Comparison of ENCODE assay signal across 8 mouse cellular contexts in the genomic region with DNA sequence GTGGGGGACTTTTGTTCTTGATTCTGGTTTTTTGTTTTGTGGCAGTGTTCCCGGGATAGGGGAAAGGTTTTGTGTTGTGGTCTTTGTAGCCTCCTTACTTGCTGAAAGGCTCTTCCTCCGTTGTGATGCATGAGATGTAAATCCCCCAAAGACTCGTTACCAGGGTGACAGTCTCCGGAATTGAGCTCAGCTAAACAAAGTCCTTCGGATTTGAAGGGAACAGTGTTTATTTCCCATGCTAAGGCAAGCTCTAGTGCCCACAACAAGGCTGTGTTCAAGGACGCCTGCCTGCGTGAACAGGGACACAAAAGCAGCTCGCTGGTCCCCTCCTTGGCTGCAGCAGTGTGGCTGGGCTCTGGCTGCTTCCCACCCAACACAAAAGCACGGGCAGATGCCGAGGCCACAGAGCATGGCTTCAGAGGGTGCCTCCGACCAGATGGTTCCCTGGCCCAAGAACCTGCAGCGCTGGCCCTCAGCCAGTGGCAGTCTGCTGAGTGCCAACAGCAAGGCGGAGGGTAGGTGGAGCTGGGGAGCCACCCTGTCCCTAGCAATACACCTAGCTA.
DNase-seq lines count a peak whose midpoint lies in the region; ATAC-seq and TF ChIP-seq lines count a peak whose summit lies in the region.
"Had no signal": no experiment of that assay in that cellular context is flagged by ENCODE, and none has a peak within 500 bp of the region (broad histone marks: within the 10 kb centered on the region; RNA-seq: fewer than 3 reads in every experiment).

No protein-coding gene starts in this region.

- no peak overlapping the region for H3K4me2 ChIP-seq in forebrain, embryonic 15.5 days (replicated peaks)
- H3K4me2 ChIP-seq in hindbrain, postnatal 0 days (ENCODE audit: low read depth, low read length), result peak overlapping the region; percentile 25; the same call in 1 of the 2 replicates
- no peak overlapping the region for H3K4me2 ChIP-seq in limb, embryonic 14.5 days (replicated peaks; ENCODE audit: low read depth, low read length, severe bottlenecking)

- H3K9me3 ChIP-seq in forebrain, embryonic 15.5 days, result no peaks in the 10 kb centered on the region
- H3K9me3 ChIP-seq in hindbrain, postnatal 0 days (ENCODE audit: low read length), result no peaks in the 10 kb centered on the region
- H3K9me3 ChIP-seq in limb, embryonic 14.5 days (ENCODE audit: control insufficient read depth, low read length), result no peaks in the 10 kb centered on the region

- TF ChIP-seq POLR2A in limb, embryonic 14.5 days (IDR thresholded peaks at IDR 0.05; ENCODE audit: borderline replicate concordance, extremely low read depth, insufficient read depth, insufficient read length), result no peak

- H3K4me3 ChIP-seq in forebrain, embryonic 15.5 days, result no peak overlapping the region
- H3K4me3 ChIP-seq in hindbrain, postnatal 0 days (ENCODE audit: low read length), result no peak overlapping the region
- no peak overlapping the region for H3K4me3 ChIP-seq in limb, embryonic 14.5 days (replicated peaks; ENCODE audit: low read length)

- H3K36me3 ChIP-seq in forebrain, embryonic 15.5 days, result no peaks in the 10 kb centered on the region
- H3K36me3 ChIP-seq in hindbrain, postnatal 0 days (ENCODE audit: insufficient read depth, low read length), result no peaks in the 10 kb centered on the region
- H3K36me3 ChIP-seq in limb, embryonic 14.5 days (ENCODE audit: control insufficient read depth, insufficient read depth, low read length), result no peaks in the 10 kb centered on the region

- H3K4me1 ChIP-seq in forebrain, embryonic 15.5 days, result peaks cover 77% of the 10 kb centered on the region
- peaks cover 51% of the 10 kb centered on the region for H3K4me1 ChIP-seq in hindbrain, postnatal 0 days (ENCODE audit: insufficient read depth, low read length)
- peaks cover 16% of the 10 kb centered on the region for H3K4me1 ChIP-seq in limb, embryonic 14.5 days (ENCODE audit: control insufficient read depth, insufficient read depth, low read length)

- 2% methylated on average over 13 of the region's 13 CpGs for WGBS in forebrain, embryonic 15.5 days
- WGBS in hindbrain, postnatal 0 days, result 6% methylated on average over 13 of the region's 13 CpGs
- 21% methylated on average over 13 of the region's 13 CpGs for WGBS in limb, embryonic 14.5 days

- H3K27me3 ChIP-seq in forebrain, embryonic 15.5 days, result no peaks in the 10 kb centered on the region
- H3K27me3 ChIP-seq in hindbrain, postnatal 0 days (ENCODE audit: insufficient read depth, low read length), result no peaks in the 10 kb centered on the region
- H3K27me3 ChIP-seq in limb, embryonic 14.5 days (ENCODE audit: control insufficient read depth, insufficient read depth, low read length), result no peaks in the 10 kb centered on the region

- H3K27ac ChIP-seq in forebrain, embryonic 15.5 days (replicated peaks), result peak overlapping the region; percentile 91
- peak overlapping the region; percentile 80 for H3K27ac ChIP-seq in hindbrain, postnatal 0 days
- H3K27ac ChIP-seq in limb, embryonic 14.5 days (replicated peaks; ENCODE audit: low read depth, low read length), result no peak overlapping the region
- H3K27ac ChIP-seq: macrophage had no signal

- DNase-seq in adrenal gland, postnatal 14 days, result peak; percentile 70
- DNase-seq in cerebellum, adult 18-20 months, result peak; percentile 96 to 98
- peak; percentile 92 for DNase-seq in hindbrain, postnatal 0 days (ENCODE audit: low spot score)
- DNase-seq in limb, embryonic 14.5 days (ENCODE audit: low spot score), result peak; percentile 45
- peak; percentile 59 for DNase-seq in retina, postnatal 1 day
- no peak for DNase-seq in adipocyte (ENCODE audit: low spot score)

- peak; percentile 54 for TF ChIP-seq CTCF in hindbrain, postnatal 0 days (IDR thresholded peaks at IDR 0.05; ENCODE audit: low read depth)

- H3K9ac ChIP-seq in forebrain, embryonic 15.5 days (replicated peaks), result no peak overlapping the region
- H3K9ac ChIP-seq in hindbrain, postnatal 0 days (replicated peaks; ENCODE audit: low read length), result no peak overlapping the region
- no peak overlapping the region for H3K9ac ChIP-seq in limb, embryonic 14.5 days (ENCODE audit: low read depth, low read length, severe bottlenecking)

- peak; percentile 92 for ATAC-seq in forebrain, embryonic 15.5 days (replicated peaks)
- peak; percentile 93 for ATAC-seq in hindbrain, postnatal 0 days
- no peak for ATAC-seq in limb, embryonic 14.5 days (ENCODE audit: low FRiP score, low read depth)
